Mouse (Mus musculus) T-helper 1 cell (primary cell): Measurements from ENCODE around the gene Lrmda.

Source experiments
- in situ Hi-C: fragments of 300-600 bp; cut with MboI, MseI; formaldehyde crosslinking; loops from one replicate; pipeline ENCODE4 v1.15.1; 2025; ENCODE audit warnings: high pct_unique_total_duplicates

The Lrmda gene

GRCm38 (mm10) chr14:22406623-22407022, 387.1 kb downstream of the Lrmda start:
- in situ Hi-C loops: no loop called here

GRCm38 (mm10) chr14:22410826-22411225, 391.3 kb downstream of the Lrmda start:
- in situ Hi-C loops: no loop called here

- in situ Hi-C loops: no loop called here
Observed at GRCm38 (mm10) chr14:22413220-22413619, 393.7 kb downstream of the Lrmda start.

- in situ Hi-C loops: no loop called here
Observed at GRCm38 (mm10) chr14:22417706-22418105, 398.2 kb downstream of the Lrmda start.

GRCm38 (mm10) chr14:22421668-22422067, 402.2 kb downstream of the Lrmda start:
- in situ Hi-C loops: no loop called here

GRCm38 (mm10) chr14:22425018-22425534, 405.6 kb downstream of the Lrmda start:
- in situ Hi-C loops: no loop called here

GRCm38 (mm10) chr14:22435441-22435840, 415.9 kb downstream of the Lrmda start:
- in situ Hi-C loops: no loop called here

- in situ Hi-C loops: no loop called here
Observed at GRCm38 (mm10) chr14:22435860-22436377, 416.4 kb downstream of the Lrmda start.

GRCm38 (mm10) chr14:22440341-22440999, 421.0 kb downstream of the Lrmda start:
- in situ Hi-C loops: no loop called here

- in situ Hi-C loops: no loop called here
Observed at GRCm38 (mm10) chr14:22441859-22442447, 422.4 kb downstream of the Lrmda start.

GRCm38 (mm10) chr14:22442719-22443118, 423.2 kb downstream of the Lrmda start:
- in situ Hi-C loops: no loop called here

GRCm38 (mm10) chr14:22444541-22444940, 425.0 kb downstream of the Lrmda start:
- in situ Hi-C loops: no loop called here

- in situ Hi-C loops: no loop called here
Observed at GRCm38 (mm10) chr14:22445161-22445821, 425.8 kb downstream of the Lrmda start.

- in situ Hi-C loops: no loop called here
Observed at GRCm38 (mm10) chr14:22445841-22446570, 426.5 kb downstream of the Lrmda start.

GRCm38 (mm10) chr14:22451603-22452002, 432.1 kb downstream of the Lrmda start:
- in situ Hi-C loops: no loop called here

GRCm38 (mm10) chr14:22464314-22464713, 444.8 kb downstream of the Lrmda start:
- in situ Hi-C loops: no loop called here

- in situ Hi-C loops: no loop called here
Observed at GRCm38 (mm10) chr14:22471041-22471440, 451.5 kb downstream of the Lrmda start.

- in situ Hi-C loops: no loop called here
Observed at GRCm38 (mm10) chr14:22473451-22473850, 453.9 kb downstream of the Lrmda start.

GRCm38 (mm10) chr14:22473991-22474390, 454.5 kb downstream of the Lrmda start:
- in situ Hi-C loops: no loop called here

- in situ Hi-C loops: no loop called here
Observed at GRCm38 (mm10) chr14:22493326-22493725, 473.8 kb downstream of the Lrmda start.

- in situ Hi-C loops: no loop called here
Observed at GRCm38 (mm10) chr14:22494290-22494689, 474.8 kb downstream of the Lrmda start.

GRCm38 (mm10) chr14:22494866-22495265, 475.4 kb downstream of the Lrmda start:
- in situ Hi-C loops: no loop called here
